Comparison of ENCODE assay signal across 7 mouse cellular contexts in the genomic region with DNA sequence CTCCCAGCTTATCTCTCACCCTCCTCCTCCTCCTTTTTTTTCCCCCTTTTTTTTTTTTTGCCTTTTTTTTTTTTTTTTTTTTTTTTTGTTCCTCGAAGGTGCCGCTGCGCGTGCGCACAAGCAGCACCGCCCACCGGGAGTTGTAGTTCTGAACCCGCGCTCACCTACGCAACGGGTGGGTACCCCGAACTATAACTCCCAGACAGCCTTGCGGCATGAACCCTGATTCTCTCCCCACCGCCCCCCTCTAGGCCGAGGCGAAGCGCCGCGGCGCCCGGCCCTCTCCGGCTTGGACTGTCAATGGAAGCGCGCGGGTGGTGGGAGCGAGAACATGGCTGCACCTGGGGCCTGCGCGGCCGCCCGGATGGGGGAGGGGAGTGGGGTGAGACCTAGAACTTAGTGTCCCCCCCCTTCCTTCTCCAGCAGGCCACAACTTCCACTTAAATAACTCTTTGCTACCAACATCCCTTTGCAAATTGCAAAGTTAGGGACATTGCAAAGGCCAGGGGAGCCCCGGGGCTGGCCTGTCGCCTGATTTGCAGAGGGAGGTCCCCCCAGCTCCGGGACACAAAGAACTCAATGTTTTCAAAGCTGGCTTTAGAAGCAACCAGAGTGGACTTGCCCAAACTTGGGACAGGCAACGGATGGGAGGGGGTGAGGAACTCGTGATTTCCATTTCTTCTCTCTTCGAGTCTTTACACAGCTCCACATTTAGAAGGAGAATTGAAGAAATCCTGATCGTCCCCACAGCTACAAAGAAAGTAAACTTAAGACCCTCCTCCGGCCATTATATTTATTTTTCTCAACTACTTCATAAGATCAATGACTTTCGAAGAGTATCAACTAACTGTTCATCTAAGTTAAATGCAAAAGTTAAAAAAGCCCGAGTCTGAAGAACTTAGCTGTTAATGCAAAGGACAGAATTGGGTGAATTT. TPM values are rescaled to one million over a fixed set of nuclear protein-coding genes. Genes with fewer than 3 reads are reported as not detected.
DNase-seq lines count a peak whose midpoint lies in the region; ATAC-seq lines count a peak whose summit lies in the region.

Gtf2i (minus strand) TSS at position 73 of the 935 bp plus-strand sequence.

- peak; percentile 97 for DNase-seq in adrenal gland, adult 8-10 months
- peak; percentile 98 for DNase-seq in embryo, embryonic 9.5 days (ENCODE audit: extremely low spot score)
- DNase-seq in gastrocnemius, postnatal 4 days (ENCODE audit: low spot score in 2 of 2): peak; percentile 91 to 93
- peak; percentile 95 for DNase-seq in left cerebral cortex, postnatal 36 days (ENCODE audit: low spot score in 2 of 2)
- DNase-seq in midbrain, embryonic 11.5 days (ENCODE audit: low spot score, missing footprints): peak; percentile 99
- DNase-seq in skeletal muscle tissue, adult 2 months (ENCODE audit: low read depth, low spot score): peak; percentile 99

- H3K4me3 ChIP-seq in intestine, embryonic 16.5 days (ENCODE audit: low read length): peak within 1 kb of the TSS; percentile 72
- H3K4me3 ChIP-seq in midbrain, embryonic 11.5 days (ENCODE audit: low read depth, low read length): peak within 1 kb of the TSS; percentile 90

- intact Hi-C loops in left cerebral cortex, postnatal 36 days (cut with DNase I): no loop called here

- ATAC-seq in intestine, embryonic 16.5 days: peak; percentile 92
- peak; percentile 91 for ATAC-seq in midbrain, embryonic 11.5 days (ENCODE audit: low FRiP score)

- H3K4me2 ChIP-seq in intestine, embryonic 16.5 days (ENCODE audit: low read depth, low read length): peak within 1 kb of the TSS; percentile 67
- peak within 1 kb of the TSS; percentile 74 for H3K4me2 ChIP-seq in midbrain, embryonic 11.5 days

- peak within 1 kb of the TSS; percentile 96 for H3K9ac ChIP-seq in intestine, embryonic 16.5 days (ENCODE audit: low read depth, low read length)
- H3K9ac ChIP-seq in midbrain, embryonic 11.5 days (ENCODE audit: low read length): peak within 1 kb of the TSS; percentile 100

- WGBS in intestine, embryonic 16.5 days: under 1% methylated on average over 40 of the region's 40 CpGs
- under 1% methylated on average over 40 of the region's 40 CpGs for WGBS in midbrain, embryonic 11.5 days

- H3K36me3 ChIP-seq in intestine, embryonic 16.5 days (ENCODE audit: control insufficient read depth, insufficient read depth, low read length): peaks cover 6% of the 10 kb centered on the region
- no peaks in the 10 kb centered on the region for H3K36me3 ChIP-seq in midbrain, embryonic 11.5 days (ENCODE audit: control insufficient read depth, insufficient read depth, low read length)

- no peaks in the 10 kb centered on the region for H3K9me3 ChIP-seq in intestine, embryonic 16.5 days (ENCODE audit: control insufficient read depth, low read length)
- H3K9me3 ChIP-seq in midbrain, embryonic 11.5 days (ENCODE audit: control insufficient read depth, low read length): no peaks in the 10 kb centered on the region

- peaks cover 24% of the 10 kb centered on the region for H3K4me1 ChIP-seq in intestine, embryonic 16.5 days (ENCODE audit: control insufficient read depth, insufficient read depth, low read length)
- H3K4me1 ChIP-seq in midbrain, embryonic 11.5 days (ENCODE audit: control insufficient read depth, insufficient read depth, low read length): peaks cover 22% of the 10 kb centered on the region

- no peaks in the 10 kb centered on the region for H3K27me3 ChIP-seq in intestine, embryonic 16.5 days (replicated peaks; ENCODE audit: control insufficient read depth, insufficient read depth, low read length)
- no peaks in the 10 kb centered on the region for H3K27me3 ChIP-seq in midbrain, embryonic 11.5 days (ENCODE audit: control insufficient read depth, insufficient read depth, low read length)

- peak within 1 kb of the TSS; percentile 99 for H3K27ac ChIP-seq in intestine, embryonic 16.5 days (ENCODE audit: low read length)
- H3K27ac ChIP-seq in midbrain, embryonic 11.5 days (ENCODE audit: low read depth, low read length): peak within 1 kb of the TSS; percentile 99

RNA-seq across cellular contexts. Expression of gene Gtf2i, which starts in this region (rescaled TPM):
- 100 to 1,000 TPM; 215 to 303 (median 258) TPM for total RNA-seq in adrenal gland, adult 8-10 months (2022)
- total RNA-seq in gastrocnemius, postnatal 4 days (2021): 100 to 1,000 TPM; 167 to 182 TPM
- 86.7 and 91.5 TPM in 2 replicates for polyA plus RNA-seq in intestine, embryonic 16.5 days (2015; fragmentation: Nextera tagmentation; extraction: Ambion mirVana)
- total RNA-seq in left cerebral cortex, postnatal 36 days (2021): 100 to 1,000 TPM; 212 to 223 TPM
- 179 and 190 TPM in 2 replicates for polyA plus RNA-seq in midbrain, embryonic 11.5 days (2014; fragmentation: Nextera tagmentation; extraction: Ambion mirVana)

Comparison
In these comparisons a context has a peak if more than half of its experiments do, and no peak if none do; other contexts are left out.
1. Peak in every context shown above with its lines: DNase-seq, ATAC-seq, H3K4me3 ChIP-seq and H3K27ac ChIP-seq.